Mouse (Mus musculus): ENCODE results near the gene Sgca. TPM values are rescaled to one million over a fixed set of nuclear protein-coding genes. Genes with fewer than 3 reads are reported as not detected.

Gene Sgca
- polyA plus RNA-seq, 1 experiment from 2014 or later: 0.17 TPM

GRCm38 (mm10) chr11:94990749-94991577 is 14.8 kb upstream of the Sgca start, which contains the start of gene Ppp1r9b:
Gene Ppp1r9b, plus strand, starts transcription at chr11:94991035.
- peaks cover 86% of the 10 kb centered on the region for H3K4me1 ChIP-seq
- peak within 1 kb of the TSS; percentile 95 for H3K9ac ChIP-seq
- H3K4me3 ChIP-seq: peak within 1 kb of the TSS; percentile 86
- peak within 1 kb of the TSS; percentile 90 for H3K27ac ChIP-seq
- H3K27me3 ChIP-seq (replicated peaks): no peaks in the 10 kb centered on the region
- ATAC-seq: peak; percentile 84
- H3K36me3 ChIP-seq: peaks cover 26% of the 10 kb centered on the region
- under 1% methylated on average over 41 of the region's 69 CpGs for WGBS (ENCODE audit: insufficient replicate concordance)
- H3K9me3 ChIP-seq (replicated peaks): no peaks in the 10 kb centered on the region
- peak within 1 kb of the TSS; percentile 94 for H3K4me2 ChIP-seq

DNA sequence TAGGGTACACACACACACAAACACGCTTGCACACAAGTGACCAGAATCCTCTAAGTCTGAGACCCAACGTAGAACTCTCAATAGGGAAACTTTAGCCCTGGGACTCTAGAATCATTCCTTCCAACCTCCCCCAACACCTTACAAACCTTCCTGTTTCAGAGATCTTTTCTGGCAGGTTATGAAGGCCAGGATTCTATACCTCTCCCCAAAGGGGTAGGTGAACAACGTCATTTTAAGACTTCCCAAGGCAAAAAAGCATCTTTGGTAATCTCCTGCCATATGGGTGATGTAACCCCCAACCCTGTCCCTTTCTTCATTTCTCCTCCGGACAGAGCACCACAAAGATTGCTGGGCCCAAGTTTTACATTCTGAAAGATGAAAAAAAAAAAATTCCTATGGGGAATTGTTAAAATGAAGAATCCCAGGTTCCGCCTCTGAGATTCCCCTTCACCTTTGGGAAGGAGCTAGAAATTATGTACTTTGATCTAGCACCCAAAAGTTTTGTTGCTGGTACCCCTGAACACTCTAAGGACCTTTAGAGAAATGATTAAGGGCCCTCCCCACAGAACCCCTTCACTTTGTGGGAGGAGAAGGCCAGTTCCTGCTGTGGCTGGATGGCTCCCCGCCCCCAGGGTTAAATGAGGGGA is 14.1 kb upstream of the Sgca start:
- no peaks in the 10 kb centered on the region for H3K27me3 ChIP-seq (replicated peaks)
- peak; percentile 5; the same call in 1 of the 2 replicates for ATAC-seq
- H3K27ac ChIP-seq: peak overlapping the region; percentile 90
- H3K36me3 ChIP-seq: peaks cover 19% of the 10 kb centered on the region
- H3K4me2 ChIP-seq: peak overlapping the region; percentile 94
- peak overlapping the region; percentile 86 for H3K4me3 ChIP-seq
- 30% methylated on average over 6 of the region's 6 CpGs for WGBS (ENCODE audit: insufficient replicate concordance)
- peak overlapping the region; percentile 95 for H3K9ac ChIP-seq
- peaks cover 82% of the 10 kb centered on the region for H3K4me1 ChIP-seq
- H3K9me3 ChIP-seq (replicated peaks): no peaks in the 10 kb centered on the region

- H3K4me2 ChIP-seq: peak overlapping the region; percentile 94
Measured at GRCm38 (mm10) chr11:94989562-94990017, 13.5 kb upstream of the Sgca start.

GRCm38 (mm10) chr11:94988780-94989561 is 12.8 kb upstream of the Sgca start:
- Histone ChIP-seq H3K4me1 (peaks cover 82% of the 10 kb centered on the region), H3K4me2 (peak overlapping the region; percentile 94)
- 28% methylated on average over 10 of the region's 10 CpGs for WGBS (ENCODE audit: insufficient replicate concordance)

More at GRCm38 (mm10) chr11:94989562-94990017, 13.5 kb upstream of the Sgca start:
- peak overlapping the region; percentile 90 for H3K27ac ChIP-seq
- no peaks in the 10 kb centered on the region for H3K27me3 ChIP-seq (replicated peaks)
- H3K9me3 ChIP-seq (replicated peaks): no peaks in the 10 kb centered on the region
- H3K9ac ChIP-seq: peak overlapping the region; percentile 95
- under 1% methylated on average over 12 of the region's 12 CpGs for WGBS (ENCODE audit: insufficient replicate concordance)
- H3K4me3 ChIP-seq: peak overlapping the region; percentile 86
- peak; percentile 58 for ATAC-seq
- peaks cover 82% of the 10 kb centered on the region for H3K4me1 ChIP-seq
- H3K36me3 ChIP-seq: peaks cover 13% of the 10 kb centered on the region

DNA sequence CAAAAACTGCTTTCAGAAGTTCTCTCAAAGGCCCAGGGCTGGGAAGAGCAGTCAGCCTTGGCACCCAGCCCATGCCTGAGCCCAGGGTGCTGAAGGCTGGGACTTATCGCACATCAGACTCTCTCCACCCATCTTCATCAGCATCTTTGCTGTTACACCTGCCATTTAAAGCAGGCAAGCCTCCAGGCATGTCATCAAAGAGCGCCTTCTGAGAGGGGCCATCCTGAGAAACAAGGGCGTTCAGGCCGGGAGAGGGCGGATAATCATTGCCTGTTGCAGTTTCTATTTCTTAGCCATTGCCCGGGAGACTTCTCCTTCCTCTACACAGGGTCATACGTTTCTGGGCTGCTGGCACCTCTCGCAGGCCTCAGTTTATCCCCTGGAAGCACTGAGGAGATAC is 11.7 kb upstream of the Sgca start:
- no peaks in the 10 kb centered on the region for H3K36me3 ChIP-seq
- H3K9ac ChIP-seq: peak overlapping the region; percentile 12; the same call in 1 of the 2 replicates
- H3K27me3 ChIP-seq (replicated peaks): no peaks in the 10 kb centered on the region
- no peaks in the 10 kb centered on the region for H3K9me3 ChIP-seq (replicated peaks)
- no peak for ATAC-seq
- WGBS (ENCODE audit: insufficient replicate concordance): 75% methylated on average over 8 of the region's 8 CpGs
- peak overlapping the region; percentile 12; the same call in 1 of the 2 replicates for H3K27ac ChIP-seq
- H3K4me2 ChIP-seq: peak overlapping the region; percentile 94
- H3K4me3 ChIP-seq: no peak overlapping the region
- H3K4me1 ChIP-seq: peaks cover 72% of the 10 kb centered on the region

More at GRCm38 (mm10) chr11:94988780-94989561, 12.8 kb upstream of the Sgca start:
- Histone ChIP-seq H3K4me3 (peak overlapping the region; percentile 86), H3K9me3 (replicated peaks) (no peaks in the 10 kb centered on the region), H3K27ac (peak overlapping the region; percentile 90), H3K36me3 (peaks cover 7% of the 10 kb centered on the region), H3K9ac (peak overlapping the region; percentile 95), H3K27me3 (replicated peaks) (no peaks in the 10 kb centered on the region)
- ATAC-seq: no peak

DNA sequence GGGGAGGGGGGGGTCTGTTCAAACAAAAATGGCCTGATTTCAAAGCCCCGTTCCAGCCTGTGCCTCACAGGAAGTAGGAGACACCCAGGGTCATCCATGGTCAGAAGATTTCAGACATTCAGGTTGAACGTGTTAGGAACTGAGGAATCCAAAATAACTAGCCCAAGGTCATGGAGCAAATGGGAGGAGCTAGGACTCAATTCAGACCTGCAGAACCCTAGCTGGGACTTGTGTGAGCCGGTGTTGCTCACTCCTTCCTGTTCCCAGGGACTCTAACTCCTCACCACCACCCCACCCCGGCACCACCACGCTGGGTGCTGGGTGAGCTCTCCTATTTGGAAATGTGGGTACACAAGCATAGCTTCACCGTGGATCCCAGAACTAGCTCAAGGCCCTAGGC is 11.2 kb upstream of the Sgca start:
- Histone ChIP-seq H3K4me1 (peaks cover 66% of the 10 kb centered on the region), H3K9ac (0 out of 2 replicates have a peak overlapping the region, but pooled peaks have one; percentile 12), H3K4me2 (no peak overlapping the region), H3K36me3 (no peaks in the 10 kb centered on the region), H3K27ac (0 out of 2 replicates have a peak overlapping the region, but pooled peaks have one; percentile 12), H3K4me3 (no peak overlapping the region), H3K9me3 (replicated peaks) (no peaks in the 10 kb centered on the region), H3K27me3 (replicated peaks) (no peaks in the 10 kb centered on the region)
- 50% methylated on average over 6 of the region's 6 CpGs for WGBS (ENCODE audit: insufficient replicate concordance)
- ATAC-seq: no peak

- Histone ChIP-seq H3K4me1 (peaks cover 63% of the 10 kb centered on the region), H3K36me3 (no peaks in the 10 kb centered on the region), H3K4me3 (no peak overlapping the region), H3K9ac (no peak overlapping the region), H3K4me2 (no peak overlapping the region), H3K27ac (no peak overlapping the region), H3K9me3 (replicated peaks) (no peaks in the 10 kb centered on the region), H3K27me3 (replicated peaks) (no peaks in the 10 kb centered on the region)
- WGBS (ENCODE audit: insufficient replicate concordance): 60% methylated on average over 2 of the region's 2 CpGs
- no peak for ATAC-seq
Measured at GRCm38 (mm10) chr11:94986435-94986834, 10.3 kb upstream of the Sgca start.

DNA sequence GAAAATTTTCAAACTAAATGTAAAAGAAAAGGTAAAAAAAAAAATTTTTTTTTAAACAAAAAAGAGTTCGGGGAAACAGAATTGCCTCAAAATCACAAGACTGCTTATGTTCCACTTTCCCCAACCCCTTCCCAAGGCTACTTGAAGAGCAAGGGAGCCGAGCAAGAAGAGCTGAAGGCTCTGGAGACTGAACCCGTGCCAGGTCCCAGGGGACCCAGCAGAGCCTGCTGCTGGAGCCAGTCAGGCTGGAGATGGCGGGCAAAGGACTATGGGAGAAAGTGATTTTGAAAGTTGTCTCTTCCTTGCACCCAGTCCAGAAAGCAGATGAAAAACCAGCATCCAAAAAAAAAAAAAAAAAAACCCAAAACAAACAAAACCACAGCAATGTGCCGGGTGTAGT is 9.7 kb upstream of the Sgca start:
- no peak overlapping the region for H3K27ac ChIP-seq
- no peak for ATAC-seq
- no peak overlapping the region for H3K4me3 ChIP-seq
- no peaks in the 10 kb centered on the region for H3K36me3 ChIP-seq
- H3K9ac ChIP-seq: no peak overlapping the region
- no peaks in the 10 kb centered on the region for H3K9me3 ChIP-seq (replicated peaks)
- no peak overlapping the region for H3K4me2 ChIP-seq
- no peaks in the 10 kb centered on the region for H3K27me3 ChIP-seq (replicated peaks)
- WGBS (ENCODE audit: insufficient replicate concordance): 73% methylated on average over 5 of the region's 5 CpGs
- H3K4me1 ChIP-seq: peaks cover 64% of the 10 kb centered on the region

GRCm38 (mm10) chr11:94985140-94985539 is 9.0 kb upstream of the Sgca start:
- ATAC-seq: no peak
- no peak overlapping the region for H3K4me3 ChIP-seq
- H3K36me3 ChIP-seq: no peaks in the 10 kb centered on the region
- H3K9ac ChIP-seq: no peak overlapping the region
- no peak overlapping the region for H3K4me2 ChIP-seq
- H3K4me1 ChIP-seq: peaks cover 65% of the 10 kb centered on the region
- no peaks in the 10 kb centered on the region for H3K27me3 ChIP-seq (replicated peaks)
- 51% methylated on average over 1 of the region's 1 CpGs for WGBS (ENCODE audit: insufficient replicate concordance)
- no peaks in the 10 kb centered on the region for H3K9me3 ChIP-seq (replicated peaks)
- no peak overlapping the region for H3K27ac ChIP-seq

DNA sequence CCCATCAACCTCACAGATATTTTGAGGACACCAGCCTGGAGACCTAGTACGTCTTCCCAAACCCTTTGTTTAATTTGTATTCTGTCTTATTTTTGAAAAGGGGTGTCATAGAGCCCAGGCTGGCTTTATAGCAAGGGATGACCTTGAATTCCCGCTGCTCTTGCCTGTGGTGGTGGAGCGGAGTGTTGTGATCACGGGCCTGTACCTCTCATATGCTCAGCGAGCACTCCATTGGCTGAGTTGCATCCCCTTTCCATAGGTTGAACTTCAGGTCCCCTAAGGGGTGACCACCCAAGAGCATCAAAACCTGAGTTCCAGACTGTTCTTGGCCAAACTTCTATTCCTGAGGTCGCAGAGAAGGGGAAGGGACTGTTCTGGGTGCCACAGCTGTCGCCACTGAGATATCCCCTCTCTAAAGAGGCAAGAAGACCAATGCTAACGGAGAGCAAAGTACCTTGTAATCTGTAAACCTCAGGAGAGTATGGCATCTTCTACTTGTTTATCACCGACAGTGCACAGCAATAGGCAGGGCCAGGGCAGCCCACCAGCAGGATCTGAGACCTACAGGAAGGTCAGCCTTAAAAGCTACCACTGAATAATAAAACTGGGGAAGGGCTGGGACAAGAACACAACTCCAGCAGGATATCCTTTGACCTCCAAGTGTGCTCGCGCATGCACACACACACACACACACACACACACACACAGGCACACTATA is 3.5 kb upstream of the Sgca start:
- 0 out of 2 replicates have a peak, but pooled peaks cover 3% of the 10 kb centered on the region for H3K27me3 ChIP-seq (replicated peaks)
- peak; percentile 75 for ATAC-seq
- H3K4me2 ChIP-seq: peak overlapping the region; percentile 62
- H3K4me1 ChIP-seq: peaks cover 37% of the 10 kb centered on the region
- no peak overlapping the region for H3K4me3 ChIP-seq
- peak overlapping the region; percentile 78 for H3K27ac ChIP-seq
- no peaks in the 10 kb centered on the region for H3K36me3 ChIP-seq
- H3K9me3 ChIP-seq (replicated peaks): no peaks in the 10 kb centered on the region
- peak overlapping the region; percentile 55 for H3K9ac ChIP-seq
- 54% methylated on average over 11 of the region's 11 CpGs for WGBS (ENCODE audit: insufficient replicate concordance)

DNA sequence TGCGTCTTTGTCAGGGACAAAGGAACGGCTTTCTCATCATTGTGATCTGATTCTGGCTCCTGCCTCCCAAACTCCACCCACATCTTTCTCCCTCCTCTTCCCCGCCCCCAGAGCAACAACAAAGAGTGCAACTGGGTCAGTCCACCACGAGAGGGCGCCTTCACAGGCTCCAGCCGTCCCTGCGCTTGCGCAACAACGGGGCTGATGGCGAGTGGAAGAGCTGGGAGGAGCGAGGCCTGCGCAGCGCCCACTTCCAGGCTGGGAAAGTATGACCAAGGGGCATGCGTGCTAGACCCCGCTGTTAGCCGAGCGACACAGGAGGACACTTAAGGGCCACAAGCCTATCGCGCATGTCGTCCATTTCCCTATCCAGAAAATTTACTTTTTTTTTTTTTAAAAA is 2.8 kb upstream of the Sgca start:
- no peaks in the 10 kb centered on the region for H3K9me3 ChIP-seq (replicated peaks)
- 0 out of 2 replicates have a peak overlapping the region, but pooled peaks have one; percentile 19 for H3K4me3 ChIP-seq
- peak overlapping the region; percentile 78 for H3K27ac ChIP-seq
- H3K36me3 ChIP-seq: no peaks in the 10 kb centered on the region
- H3K4me1 ChIP-seq: peaks cover 30% of the 10 kb centered on the region
- H3K27me3 ChIP-seq (replicated peaks): 0 out of 2 replicates have a peak, but pooled peaks cover 5% of the 10 kb centered on the region
- WGBS (ENCODE audit: insufficient replicate concordance): under 1% methylated on average over 20 of the region's 20 CpGs
- peak; percentile 83 for ATAC-seq
- peak overlapping the region; percentile 55 for H3K9ac ChIP-seq
- peak overlapping the region; percentile 62 for H3K4me2 ChIP-seq

Data from liver, embryonic 12.5 days (tissue).